1 mouse cellular context compared by ENCODE assay signal in the genomic region with DNA sequence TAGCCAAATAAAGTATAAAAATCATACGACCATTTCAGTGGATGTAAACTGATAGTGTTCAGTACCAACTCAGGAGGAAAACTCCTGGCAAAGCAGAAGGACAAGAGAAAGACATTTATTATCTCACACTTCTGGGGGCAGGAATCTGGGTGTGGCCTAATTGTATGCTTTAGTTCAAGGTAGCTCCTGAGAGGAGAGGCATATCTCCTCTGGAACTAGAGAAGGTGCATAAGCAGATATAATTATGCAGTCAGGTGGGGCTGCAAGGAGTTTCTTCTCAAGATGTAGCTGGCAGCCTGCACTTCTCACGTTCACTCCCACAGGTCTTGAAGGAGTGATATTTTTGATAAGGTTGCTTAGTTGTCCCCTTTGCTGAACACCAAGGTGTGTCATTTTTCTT.
TF ChIP-seq lines count a peak whose summit lies in the region.

No protein-coding gene starts in this region.

TF ChIP-seq in MEL, 35 proteins besides CTCF, POLR2A, EP300 and RAD21 (continued from another document):
- TF ChIP-seq CHD2 (IDR thresholded peaks at IDR 0.05; ENCODE audit: low read length) = no peak
- TF ChIP-seq ZC3H11A (IDR thresholded peaks at IDR 0.05; ENCODE audit: low read depth, low read length) = no peak
- TF ChIP-seq SIN3A (IDR thresholded peaks at IDR 0.05; ENCODE audit: low read length) = no peak
- no peak for TF ChIP-seq MYB (IDR thresholded peaks at IDR 0.05; ENCODE audit: low read depth, low read length)
- no peak for TF ChIP-seq GABPA (IDR thresholded peaks at IDR 0.05; ENCODE audit: low read depth, low read length)
- no peak for TF ChIP-seq CHD1 (IDR thresholded peaks at IDR 0.05; ENCODE audit: low read depth, low read length)
